Mouse (Mus musculus): ENCODE data around the gene Gnai2. TPM values are rescaled to one million over a fixed set of nuclear protein-coding genes. Genes with fewer than 3 reads are reported as not detected.

The Gnai2 gene
- polyA plus RNA-seq, 1 experiment = 499 TPM

- H3K4me2 ChIP-seq (ENCODE audit: low read depth) = no peak overlapping the region
- peaks cover 26% of the 10 kb centered on the region for H3K79me2 ChIP-seq (ENCODE audit: control insufficient read depth, insufficient read depth)
- no peaks in the 10 kb centered on the region for H3K27me3 ChIP-seq (ENCODE audit: control insufficient read depth, insufficient read depth, insufficient read length)
These were observed 15.7 kb downstream of the Gnai2 start for GRCm38 (mm10) chr9:107619546-107619879.

GRCm38 (mm10) chr9:107618778-107619545 lies 16.2 kb downstream of the Gnai2 start:
- Histone ChIP-seq H3K79me2 (ENCODE audit: control insufficient read depth, insufficient read depth) (peaks cover 20% of the 10 kb centered on the region), H3K4me3 (no peak overlapping the region), H3K4me2 (ENCODE audit: low read depth) (peak overlapping the region; percentile 15), H3K36me3 (ENCODE audit: control insufficient read depth, insufficient read depth) (peaks cover 29% of the 10 kb centered on the region), H3ac (ENCODE audit: control insufficient read depth, insufficient read length) (no peak overlapping the region), H3K27me3 (ENCODE audit: control insufficient read depth, insufficient read depth, insufficient read length) (no peaks in the 10 kb centered on the region)
- peak; percentile 39 for TF ChIP-seq USF1 (IDR thresholded peaks at IDR 0.05; ENCODE audit: low read depth)
- no peak for TF ChIP-seq POLR2AphosphoS2 (IDR thresholded peaks at IDR 0.05; ENCODE audit: insufficient read length, low read depth)

More at GRCm38 (mm10) chr9:107619546-107619879, 15.7 kb downstream of the Gnai2 start:
- H3K4me3 ChIP-seq = no peak overlapping the region
- TF ChIP-seq MAX (IDR thresholded peaks at IDR 0.05; ENCODE audit: low read depth) = no peak
- no peak for TF ChIP-seq REST (IDR thresholded peaks at IDR 0.05; ENCODE audit: insufficient read depth, insufficient read length)
- TF ChIP-seq MYOG (IDR thresholded peaks at IDR 0.05; ENCODE audit: control insufficient read depth in 1 of 3, insufficient read depth in 1 of 3, insufficient read length in 2 of 3, low read depth in 2 of 3) = peak in 1 of 3 experiments; percentile 2
- no peak for TF ChIP-seq POLR2AphosphoS2 (IDR thresholded peaks at IDR 0.05; ENCODE audit: insufficient read length, low read depth)
- TF ChIP-seq CEBPB (IDR thresholded peaks at IDR 0.05; ENCODE audit: insufficient read depth, poor library complexity, severe bottlenecking) = no peak
- peaks cover 28% of the 10 kb centered on the region for H3K36me3 ChIP-seq (ENCODE audit: control insufficient read depth, insufficient read depth)
- no peak overlapping the region for H3ac ChIP-seq (ENCODE audit: control insufficient read depth, insufficient read length)

- peaks cover 23% of the 10 kb centered on the region for H3K36me3 ChIP-seq (ENCODE audit: control insufficient read depth, insufficient read depth)
- no peak for TF ChIP-seq MYOG (IDR thresholded peaks at IDR 0.05; ENCODE audit: control insufficient read depth in 1 of 3, insufficient read depth in 1 of 3, insufficient read length in 2 of 3, low read depth in 2 of 3)
- no peak for TF ChIP-seq REST (IDR thresholded peaks at IDR 0.05; ENCODE audit: insufficient read depth, insufficient read length)
- TF ChIP-seq TCF3 (IDR thresholded peaks at IDR 0.05; ENCODE audit: insufficient read length, low read depth) = no peak
- TF ChIP-seq TCF12 (IDR thresholded peaks at IDR 0.05; ENCODE audit: insufficient read depth, poor library complexity, severe bottlenecking) = no peak
- no peak for TF ChIP-seq MAX (IDR thresholded peaks at IDR 0.05; ENCODE audit: low read depth)
- TF ChIP-seq MYOD1 (IDR thresholded peaks at IDR 0.05; ENCODE audit: control insufficient read depth in 1 of 3, insufficient read length in 2 of 3, low read depth in 2 of 3) = no peak
- no peak overlapping the region for H3K4me2 ChIP-seq (ENCODE audit: low read depth)
- no peak overlapping the region for H3ac ChIP-seq (ENCODE audit: control insufficient read depth, insufficient read length)
- no peaks in the 10 kb centered on the region for H3K27me3 ChIP-seq (ENCODE audit: control insufficient read depth, insufficient read depth, insufficient read length)
- H3K4me3 ChIP-seq = no peak overlapping the region
- peaks cover 11% of the 10 kb centered on the region for H3K79me2 ChIP-seq (ENCODE audit: control insufficient read depth, insufficient read depth)
These were observed 17.1 kb downstream of the Gnai2 start for GRCm38 (mm10) chr9:107618098-107618497.

DNA sequence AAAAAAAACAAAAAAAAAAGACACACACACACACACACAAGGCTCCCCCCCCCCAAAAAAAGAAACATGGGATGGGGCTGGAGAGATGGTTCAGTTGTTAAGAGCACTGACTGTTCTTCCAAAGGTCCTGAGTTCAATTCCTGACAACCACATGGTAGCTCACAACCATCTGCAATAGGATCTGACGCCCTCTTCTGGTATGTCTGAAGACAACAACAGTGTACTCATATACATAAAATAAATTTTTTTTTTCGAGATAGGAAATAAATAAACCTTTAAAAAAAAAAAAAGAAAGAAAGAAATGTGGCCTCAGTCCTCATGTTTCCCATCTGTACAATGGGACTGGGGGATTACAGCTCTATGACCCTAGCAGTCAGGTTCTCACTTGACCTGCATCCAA lies 17.7 kb downstream of the Gnai2 start:
- H3K79me2 ChIP-seq (ENCODE audit: control insufficient read depth, insufficient read depth) = peaks cover 5% of the 10 kb centered on the region
- no peak overlapping the region for H3ac ChIP-seq (ENCODE audit: control insufficient read depth, insufficient read length)
- H3K27me3 ChIP-seq (ENCODE audit: control insufficient read depth, insufficient read depth, insufficient read length) = no peaks in the 10 kb centered on the region
- no peak overlapping the region for H3K4me3 ChIP-seq
- no peak overlapping the region for H3K4me2 ChIP-seq (ENCODE audit: low read depth)
- H3K36me3 ChIP-seq (ENCODE audit: control insufficient read depth, insufficient read depth) = peaks cover 22% of the 10 kb centered on the region
- TF ChIP-seq CEBPB (IDR thresholded peaks at IDR 0.05; ENCODE audit: insufficient read depth, poor library complexity, severe bottlenecking) (no peak), MYOD1 (IDR thresholded peaks at IDR 0.05; ENCODE audit: control insufficient read depth in 1 of 3, insufficient read length in 2 of 3, low read depth in 2 of 3) (no peak), TCF3 (IDR thresholded peaks at IDR 0.05; ENCODE audit: insufficient read length, low read depth) (no peak), TCF12 (IDR thresholded peaks at IDR 0.05; ENCODE audit: insufficient read depth, poor library complexity, severe bottlenecking) (no peak), MAX (IDR thresholded peaks at IDR 0.05; ENCODE audit: low read depth) (no peak), MYOG (IDR thresholded peaks at IDR 0.05; ENCODE audit: control insufficient read depth in 1 of 3, insufficient read depth in 1 of 3, insufficient read length in 2 of 3, low read depth in 2 of 3) (no peak), REST (IDR thresholded peaks at IDR 0.05; ENCODE audit: insufficient read depth, insufficient read length) (no peak), SRF (IDR thresholded peaks at IDR 0.05; ENCODE audit: control insufficient read depth, insufficient read length, low read depth) (no peak), USF1 (IDR thresholded peaks at IDR 0.05; ENCODE audit: low read depth) (no peak), POLR2A (IDR thresholded peaks at IDR 0.05; ENCODE audit: insufficient read length, low read depth) (no peak), E2F4 (IDR thresholded peaks at IDR 0.05; ENCODE audit: insufficient read depth) (no peak)

GRCm38 (mm10) chr9:107615035-107615434 lies 20.1 kb downstream of the Gnai2 start:
- H3ac ChIP-seq (ENCODE audit: control insufficient read depth, insufficient read length) = no peak overlapping the region
- no peak for TF ChIP-seq USF1 (IDR thresholded peaks at IDR 0.05; ENCODE audit: low read depth)
- TF ChIP-seq POLR2AphosphoS2 (IDR thresholded peaks at IDR 0.05; ENCODE audit: insufficient read length, low read depth) = peak; percentile 30
- TF ChIP-seq TCF12 (IDR thresholded peaks at IDR 0.05; ENCODE audit: insufficient read depth, poor library complexity, severe bottlenecking) = no peak
- TF ChIP-seq MYOD1 (IDR thresholded peaks at IDR 0.05; ENCODE audit: control insufficient read depth in 1 of 3, insufficient read length in 2 of 3, low read depth in 2 of 3) = no peak
- H3K4me2 ChIP-seq (ENCODE audit: low read depth) = no peak overlapping the region
- no peaks in the 10 kb centered on the region for H3K27me3 ChIP-seq (ENCODE audit: control insufficient read depth, insufficient read depth, insufficient read length)
- H3K4me3 ChIP-seq = no peak overlapping the region
- H3K36me3 ChIP-seq (ENCODE audit: control insufficient read depth, insufficient read depth) = peaks cover 22% of the 10 kb centered on the region
- H3K79me2 ChIP-seq (ENCODE audit: control insufficient read depth, insufficient read depth) = no peaks in the 10 kb centered on the region

Measured in myocyte (in vitro differentiated cells).